Mouse (Mus musculus) MEL (cell line): ENCODE measurements at regions not wholly inside any gene's neighbourhood (a gene's known extent, or its start where the extent isn't known, plus 50 kb on each side); places are given as distances from the start of the nearest gene placed in this dataset.

Experiments
- DNase-seq: peaks from one replicate; pipeline ENCODE4 v3.0.0; 2011; ENCODE audit warnings: low read depth, low spot score
- H3K27ac ChIP-seq: 2 replicates; pipeline ENCODE4 v1.5.1; 2012; ENCODE audit warnings: low read depth, mild to moderate bottlenecking, control low read depth, low read length, moderate library complexity; ENCODE audit not compliant: control insufficient read depth
- H3K27me3 ChIP-seq, 2 experiments: fragments of 150-350 bp in 1 of 2; sonication (generic) in 1 of 2; 2 replicates each; pipeline ENCODE4 v1.6.1; 2012; ENCODE audit warnings: low read length in 2 of 2, mild to moderate bottlenecking in 2 of 2, improper control_type of control experiment in 1 of 2, moderate library complexity in 1 of 2; ENCODE audit not compliant: insufficient read depth in 2 of 2, control insufficient read depth in 1 of 2
- H3K36me3 ChIP-seq, 2 experiments: 2 replicates each; pipeline ENCODE4 v1.6.1; 2012 to 2014; ENCODE audit warnings: low read length in 2 of 2, improper control_type of control experiment in 1 of 2, inconsistent platforms in 1 of 2, mild to moderate bottlenecking in 1 of 2; ENCODE audit not compliant: insufficient read depth in 2 of 2, control insufficient read depth in 1 of 2
- H3K4me1 ChIP-seq, 2 experiments: fragments of 150-350 bp in 1 of 2; sonication (generic) in 1 of 2; 2 replicates each; pipeline ENCODE4 v1.6.1; 2012; ENCODE audit warnings: low read length in 2 of 2, improper control_type of control experiment in 1 of 2, mild to moderate bottlenecking in 1 of 2; ENCODE audit not compliant: insufficient read depth in 2 of 2, control insufficient read depth in 1 of 2
- H3K4me3 ChIP-seq, 2 experiments: fragments of 150-350 bp in 1 of 2; sonication (generic) in 1 of 2; 2 replicates each; pipeline ENCODE4 v1.5.1; 2012; ENCODE audit warnings: low read depth in 2 of 2, low read length in 2 of 2, mild to moderate bottlenecking in 2 of 2, moderate library complexity in 2 of 2, control low read depth in 1 of 2, improper control_type of control experiment in 1 of 2; ENCODE audit not compliant: control insufficient read depth in 1 of 2, insufficient read depth in 1 of 2
- H3K79me2 ChIP-seq: 2 replicates; pipeline ENCODE4 v1.6.1; 2012; ENCODE audit warnings: mild to moderate bottlenecking, low read length, moderate library complexity; ENCODE audit not compliant: control insufficient read depth, poor library complexity, insufficient read depth
- H3K9ac ChIP-seq: 2 replicates; pipeline ENCODE4 v1.6.1; 2012; ENCODE audit warnings: low read depth, mild to moderate bottlenecking, control low read depth, low read length, moderate library complexity; ENCODE audit not compliant: control insufficient read depth, poor library complexity, severe bottlenecking
- H3K9me3 ChIP-seq: fragments of 150-350 bp; sonication (generic); replicated peaks from 2 replicates; pipeline ENCODE4 v1.6.1; 2012; ENCODE audit warnings: mild to moderate bottlenecking, low read length, improper control_type of control experiment, moderate library complexity; ENCODE audit not compliant: insufficient read depth
- CHD1 ChIP-seq: IDR thresholded peaks from 2 replicates; pipeline ENCODE4 v1.6.1; 2012; ENCODE audit warnings: low read depth, mild to moderate bottlenecking, inconsistent platforms, low read length, improper control_type of control experiment
- E2F4 ChIP-seq: IDR thresholded peaks from 2 replicates; pipeline ENCODE4 v1.6.1; 2011; ENCODE audit warnings: low read depth, low read length, improper control_type of control experiment, borderline replicate concordance
- ELF1 ChIP-seq: IDR thresholded peaks from 2 replicates; pipeline ENCODE4 v1.6.1; 2014; ENCODE audit warnings: low read depth, mild to moderate bottlenecking, inconsistent platforms, low read length, improper control_type of control experiment, moderate library complexity
- ETS1 ChIP-seq: IDR thresholded peaks from 2 replicates; pipeline ENCODE4 v1.6.1; 2012; ENCODE audit warnings: low read depth, mild to moderate bottlenecking, inconsistent platforms, low read length, improper control_type of control experiment, moderate library complexity
- GABPA ChIP-seq: IDR thresholded peaks from 2 replicates; pipeline ENCODE4 v1.6.1; 2012; ENCODE audit warnings: low read depth, mild to moderate bottlenecking, inconsistent platforms, low read length, improper control_type of control experiment, moderate library complexity
- GATA1 ChIP-seq: IDR thresholded peaks from 2 replicates; pipeline ENCODE4 v1.6.1; 2011; ENCODE audit warnings: low read depth, low read length, improper control_type of control experiment
- JUND ChIP-seq: IDR thresholded peaks from 2 replicates; pipeline ENCODE4 v1.6.1; 2011; ENCODE audit warnings: low read depth, mild to moderate bottlenecking, improper control_type of control experiment, low read length
- MEF2A ChIP-seq: IDR thresholded peaks from 2 replicates; pipeline ENCODE4 v1.6.1; 2014; ENCODE audit warnings: low read depth, mild to moderate bottlenecking, inconsistent platforms, low read length, improper control_type of control experiment; ENCODE audit not compliant: poor library complexity, insufficient replicate concordance, severe bottlenecking; ENCODE audit errors: extremely low read depth
- MXI1 ChIP-seq: IDR thresholded peaks from 2 replicates; pipeline ENCODE4 v1.6.1; 2011; ENCODE audit warnings: mild to moderate bottlenecking, low read depth, low read length, improper control_type of control experiment
- NRF1 ChIP-seq: IDR thresholded peaks from 2 replicates; pipeline ENCODE4 v1.6.1; 2014; ENCODE audit warnings: low read depth, mild to moderate bottlenecking, inconsistent platforms, low read length, improper control_type of control experiment, moderate library complexity; ENCODE audit not compliant: poor library complexity, insufficient read depth, severe bottlenecking
- POLR2AphosphoS5 ChIP-seq: IDR thresholded peaks from 2 replicates; pipeline ENCODE4 v1.6.1; 2012; ENCODE audit warnings: low read depth, borderline replicate concordance, mild to moderate bottlenecking, inconsistent platforms, low read length, moderate library complexity, mixed read lengths
- TAL1 ChIP-seq: IDR thresholded peaks from 2 replicates; pipeline ENCODE4 v1.6.1; 2012; ENCODE audit warnings: mild to moderate bottlenecking, inconsistent platforms, low read length, moderate library complexity, mixed read lengths
- TBP ChIP-seq: IDR thresholded peaks from 2 replicates; pipeline ENCODE4 v1.8.0; 2011; ENCODE audit warnings: low read depth, low read length, improper control_type of control experiment
- UBTF ChIP-seq: IDR thresholded peaks from 2 replicates; pipeline ENCODE4 v1.6.1; 2012; ENCODE audit warnings: low read depth, mild to moderate bottlenecking, inconsistent platforms, low read length, improper control_type of control experiment, moderate library complexity, borderline replicate concordance; ENCODE audit not compliant: insufficient read depth
- USF2 ChIP-seq, 2 experiments: IDR thresholded peaks; 2 replicates each; pipeline ENCODE4 v1.6.1; 2011 to 2012; ENCODE audit warnings: improper control_type of control experiment in 2 of 2, low read length in 2 of 2, borderline replicate concordance in 1 of 2, inconsistent platforms in 1 of 2, low read depth in 1 of 2, mild to moderate bottlenecking in 1 of 2; ENCODE audit not compliant: insufficient read depth in 1 of 2
- ZNF384 ChIP-seq: IDR thresholded peaks from 2 replicates; pipeline ENCODE4 v1.6.1; 2012; ENCODE audit warnings: low read depth, mild to moderate bottlenecking, inconsistent platforms, low read length, improper control_type of control experiment

GRCm38 (mm10) chr16:55698489-55698892 is 140.2 kb downstream of the Nfkbiz start:
- Histone ChIP-seq H3K9me3 (no peaks in the 10 kb centered on the region), H3K79me2 (no peaks in the 10 kb centered on the region), H3K27ac (no peak overlapping the region), H3K36me3 (no peaks in the 10 kb centered on the region), H3K27me3 (peaks cover 0 to 3% of the 10 kb centered on the region in 2 experiments; a peak in 3 of 4 replicates), H3K4me1 (no peaks in the 10 kb centered on the region), H3K4me3 (no peak overlapping the region), H3K9ac (no peak overlapping the region)
- TF ChIP-seq ZNF384 (0 out of 2 replicates have a peak, but pooled peaks have one; percentile 21), TBP (no peak)
- DNase-seq: peak; percentile 8

GRCm38 (mm10) chr16:55691069-55691468 is 147.6 kb downstream of the Nfkbiz start:
- peak; percentile 14 for DNase-seq
- Histone ChIP-seq H3K4me1 (no peaks in the 10 kb centered on the region; a peak in 1 of 4 replicates), H3K27ac (no peak overlapping the region), H3K27me3 (peaks cover 0 to 1% of the 10 kb centered on the region in 2 experiments; a peak in 2 of 4 replicates), H3K9me3 (no peaks in the 10 kb centered on the region), H3K4me3 (no peak overlapping the region), H3K79me2 (no peaks in the 10 kb centered on the region), H3K36me3 (no peaks in the 10 kb centered on the region), H3K9ac (no peak overlapping the region)
- TF ChIP-seq GATA1: no peak
- TF ChIP-seq MXI1: no peak
- TF ChIP-seq GABPA: no peak
- TF ChIP-seq JUND: no peak
- no peak for TF ChIP-seq E2F4
- no peak for TF ChIP-seq NRF1
- TF ChIP-seq TBP: no peak
- TF ChIP-seq POLR2AphosphoS5: no peak
- no peak for TF ChIP-seq USF2 (IDR thresholded peaks at IDR 0.05; ENCODE audit: borderline replicate concordance in 1 of 2, insufficient read depth in 1 of 2, low read depth in 1 of 2, low read length in 2 of 2)
- no peak for TF ChIP-seq UBTF
- no peak for TF ChIP-seq TAL1
- no peak for TF ChIP-seq ETS1
- TF ChIP-seq CHD1: no peak
- TF ChIP-seq ELF1: no peak

DNA sequence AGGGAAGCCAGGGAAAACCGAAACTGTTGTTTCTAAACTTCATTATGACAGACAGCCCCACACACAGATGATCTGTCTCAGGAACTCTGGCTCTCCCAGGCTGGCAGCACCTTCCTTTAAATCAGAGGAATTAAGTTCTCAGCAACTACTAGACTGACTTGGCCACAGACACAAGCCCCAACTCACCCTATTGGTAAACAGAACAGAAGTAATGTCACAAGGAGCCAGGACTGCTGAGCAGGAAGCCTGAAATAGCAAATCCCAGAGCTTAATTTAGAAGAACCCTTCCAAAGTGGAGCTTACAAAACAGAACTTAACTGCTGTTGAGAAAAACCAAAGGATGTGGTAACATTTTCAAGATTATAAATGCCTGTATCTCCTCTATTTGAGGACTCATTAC is 174.8 kb downstream of the Nfkbiz start:
- Histone ChIP-seq H3K4me3 (no peak overlapping the region), H3K36me3 (no peaks in the 10 kb centered on the region), H3K4me1 (no peaks in the 10 kb centered on the region), H3K9me3 (no peaks in the 10 kb centered on the region), H3K79me2 (no peaks in the 10 kb centered on the region), H3K27me3 (no peaks in the 10 kb centered on the region), H3K27ac (no peak overlapping the region)
- no peak for DNase-seq
- TF ChIP-seq NRF1 (no peak), MEF2A (no peak)
- TF ChIP-seq, all 39 proteins: peak for 0
- H3K9ac ChIP-seq: no peak overlapping the region
